Comparison of ENCODE assay signal across 28 mouse cellular contexts in genomic region chr16:74427071-74427470, GRCm38 (mm10). TPM values are rescaled to one million over a fixed set of nuclear protein-coding genes. Genes with fewer than 3 reads are reported as not detected.
DNase-seq lines count a peak whose midpoint lies in the region; ATAC-seq lines count a peak whose summit lies in the region.
"Had no signal": no experiment of that assay in that cellular context is flagged by ENCODE, and none has a peak within 500 bp of the region (broad histone marks: within the 10 kb centered on the region; RNA-seq: fewer than 3 reads in every experiment).

No protein-coding gene starts in this region.

- no peaks in the 10 kb centered on the region for H3K4me1 ChIP-seq in neural tube, embryonic 11.5 days (ENCODE audit: control insufficient read depth, insufficient read depth, low read length)
- H3K4me1 ChIP-seq in neural tube, embryonic 15.5 days, result no peaks in the 10 kb centered on the region
- H3K4me1 ChIP-seq: embryonic facial prominence, embryonic 13.5 days; embryonic facial prominence, embryonic 15.5 days had no signal

- H3K4me3 ChIP-seq in neural tube, embryonic 11.5 days (ENCODE audit: low read depth, low read length), result no peak overlapping the region
- H3K4me3 ChIP-seq in neural tube, embryonic 15.5 days (replicated peaks), result no peak overlapping the region
- H3K4me3 ChIP-seq: embryonic facial prominence, embryonic 13.5 days; embryonic facial prominence, embryonic 15.5 days; erythroblast, embryonic 14.5 days; forebrain, embryonic 10.5 days; forebrain, embryonic 12.5 days had no signal

- peak; percentile 65; the same call in 1 of the 2 replicates for ATAC-seq in neural tube, embryonic 11.5 days (ENCODE audit: insufficient read depth, low FRiP score, low TSS enrichment)
- no peak for ATAC-seq in neural tube, embryonic 15.5 days (ENCODE audit: low FRiP score)
- ATAC-seq in monocyte, adult 5-6 weeks (replicated peaks; ENCODE audit: insufficient number of reproducible peaks, low FRiP score, low TSS enrichment, poor library complexity, severe bottlenecking), result no peak
- ATAC-seq: CD4-positive, CD25-positive, alpha-beta regulatory T cell, adult 4 months; forebrain, embryonic 14.5 days; forebrain, embryonic 16.5 days; Patski had no signal

- no peak overlapping the region for H3K9ac ChIP-seq in neural tube, embryonic 11.5 days (ENCODE audit: low read length)
- H3K9ac ChIP-seq in neural tube, embryonic 15.5 days (replicated peaks), result no peak overlapping the region
- H3K9ac ChIP-seq: embryonic facial prominence, embryonic 13.5 days; embryonic facial prominence, embryonic 15.5 days; forebrain, embryonic 12.5 days had no signal

- peak; percentile 18 for DNase-seq in embryo, embryonic 10 days (ENCODE audit: low spot score)
- no peak for DNase-seq in embryo, embryonic 11 days
- peak; percentile 18 for DNase-seq in neural tube, embryonic 11.5 days (ENCODE audit: low spot score)
- DNase-seq in mesoderm, embryonic 11.5 days (ENCODE audit: low read depth, low spot score), result peak; percentile 51
- DNase-seq: adrenal gland, adult 8-10 months; adrenal gland, postnatal 14 days; adrenal gland, postnatal 36 days; B cell, adult 2 months; cerebellum, adult 11 months; cerebellum, adult 18-20 months; cerebellum, adult 8-10 months; cerebellum, adult 9-11 months; cerebellum, postnatal 14 days; cerebellum, postnatal 36 days had no signal

- no peaks in the 10 kb centered on the region for H3K9me3 ChIP-seq in neural tube, embryonic 11.5 days (ENCODE audit: control insufficient read depth, low read length)
- H3K9me3 ChIP-seq in neural tube, embryonic 15.5 days (replicated peaks), result no peaks in the 10 kb centered on the region
- H3K9me3 ChIP-seq: embryonic facial prominence, embryonic 13.5 days; embryonic facial prominence, embryonic 15.5 days; forebrain, embryonic 10.5 days; forebrain, embryonic 12.5 days; G1E had no signal

- H3K27me3 ChIP-seq in neural tube, embryonic 11.5 days (ENCODE audit: control insufficient read depth, insufficient read depth, low read length), result peaks cover 4% of the 10 kb centered on the region; the same call in 1 of the 2 replicates
- no peaks in the 10 kb centered on the region for H3K27me3 ChIP-seq in neural tube, embryonic 15.5 days (replicated peaks)
- H3K27me3 ChIP-seq: CH12.LX; embryonic facial prominence, embryonic 13.5 days; embryonic facial prominence, embryonic 15.5 days; forebrain, embryonic 12.5 days had no signal

- H3K36me3 ChIP-seq in neural tube, embryonic 11.5 days (ENCODE audit: control insufficient read depth, insufficient read depth, low read length), result no peaks in the 10 kb centered on the region
- H3K36me3 ChIP-seq in neural tube, embryonic 15.5 days, result no peaks in the 10 kb centered on the region
- H3K36me3 ChIP-seq: embryonic facial prominence, embryonic 13.5 days; embryonic facial prominence, embryonic 15.5 days; forebrain, embryonic 10.5 days; forebrain, embryonic 12.5 days; G1E had no signal

- 23% methylated on average over 2 of the region's 2 CpGs for WGBS in neural tube, embryonic 11.5 days
- 19% methylated on average over 2 of the region's 2 CpGs for whole genome bisulfite sequencing in neural tube, embryonic 15.5 days

- no peak overlapping the region for H3K4me2 ChIP-seq in neural tube, embryonic 11.5 days (ENCODE audit: low read depth)
- no peak overlapping the region for H3K4me2 ChIP-seq in neural tube, embryonic 15.5 days
- H3K4me2 ChIP-seq: embryonic facial prominence, embryonic 13.5 days; embryonic facial prominence, embryonic 15.5 days; forebrain, embryonic 12.5 days had no signal

- H3K27ac ChIP-seq in neural tube, embryonic 11.5 days (ENCODE audit: low read depth, low read length), result no peak overlapping the region
- no peak overlapping the region for H3K27ac ChIP-seq in neural tube, embryonic 15.5 days (replicated peaks)
- H3K27ac ChIP-seq: embryonic facial prominence, embryonic 13.5 days; embryonic facial prominence, embryonic 15.5 days; forebrain, embryonic 10.5 days; forebrain, embryonic 12.5 days had no signal

RNA-seq across cellular contexts. Expression of gene Robo2, which starts 15.4 kb away (rescaled TPM):
- polyA plus RNA-seq in neural tube, embryonic 11.5 days (2014; fragmentation: Nextera tagmentation; extraction: Ambion mirVana), result 32.0 and 34.4 TPM in 2 replicates
- 75.5 and 87.3 TPM in 2 replicates for polyA plus RNA-seq in neural tube, embryonic 15.5 days (2015; fragmentation: Nextera tagmentation; extraction: Ambion mirVana)
- total RNA-seq in monocyte, adult 5-6 weeks (2017), result not detected in 3 replicates
- total RNA-seq: CH12.LX; common myeloid progenitor, adult 5-6 weeks had no signal
- polyA plus RNA-seq: CD4-positive, CD25-positive, alpha-beta regulatory T cell, adult 4 months; erythroblast, embryonic 14.5 days; G1E had no signal
